Mouse (Mus musculus) liver, embryonic 13.5 days (tissue): ENCODE data around the gene Ccndbp1. TPM values are rescaled to one million over a fixed set of nuclear protein-coding genes. Genes with fewer than 3 reads are reported as not detected.
A peak's percentile ranks its signal among the peaks of the same experiment; 100 is the strongest.
"Not testable (repeated sequence)": the region's sequence is repeated elsewhere in the genome, so short reads cannot be mapped to it uniquely, and the experiment has no call there.

Experiments used
- ATAC-seq: fragments of 200-750 bp; cut with Nextera tagmentation; 2 replicates; pipeline ENCODE4 v1.8.0; 2017; ENCODE audit warnings: low read depth, mild to moderate bottlenecking, moderate number of reproducible peaks, moderate library complexity
- DNase-seq: peaks from one replicate; pipeline ENCODE4 v3.0.0; 2022
- H3K27ac ChIP-seq: fragments of 300-500 bp; sonication (generic); 2 replicates; pipeline ENCODE4 v1.5.1; 2015; ENCODE audit warnings: moderate library complexity, mild to moderate bottlenecking, inconsistent platforms
- H3K27me3 ChIP-seq: fragments of 300-500 bp; sonication (generic); 2 replicates; pipeline ENCODE4 v1.6.1; 2015; ENCODE audit warnings: mild to moderate bottlenecking, inconsistent platforms
- H3K36me3 ChIP-seq: fragments of 300-500 bp; sonication (generic); 2 replicates; pipeline ENCODE4 v1.6.1; 2015; ENCODE audit warnings: mild to moderate bottlenecking, inconsistent platforms
- H3K4me1 ChIP-seq: fragments of 300-500 bp; sonication (generic); replicated peaks from 2 replicates; pipeline ENCODE4 v1.6.1; 2015; ENCODE audit warnings: inconsistent platforms
- H3K4me2 ChIP-seq: fragments of 300-500 bp; sonication (generic); 2 replicates; pipeline ENCODE4 v1.6.1; 2015; ENCODE audit warnings: inconsistent platforms, mild to moderate bottlenecking, moderate library complexity
- H3K4me3 ChIP-seq: fragments of 300-500 bp; sonication (generic); replicated peaks from 2 replicates; pipeline ENCODE4 v1.5.1; 2015; ENCODE audit warnings: mild to moderate bottlenecking, inconsistent platforms
- H3K9ac ChIP-seq: fragments of 300-500 bp; sonication (generic); 2 replicates; pipeline ENCODE4 v1.6.1; 2015; ENCODE audit warnings: mild to moderate bottlenecking, inconsistent platforms
- H3K9me3 ChIP-seq: fragments of 300-500 bp; sonication (generic); replicated peaks from 2 replicates; pipeline ENCODE4 v1.6.1; 2016; ENCODE audit warnings: inconsistent platforms
- WGBS: fragments of 180-500 bp; shearing (Covaris S2); methylation state at CpG from one replicate; pipeline ENCODE4 v1.1.7; 2015; ENCODE audit not compliant: insufficient replicate concordance; 5-methylcytosine and 5-hydroxymethylcytosine counted together
- microRNA-seq: library from miRNA; unstranded; fragments of <30 nt; microRNA quantifications from one replicate; pipeline ENCODE4, GENCODE M21; 2016
- polyA plus RNA-seq: library from polyadenylated mRNA; unstranded; fragments of >200 nt; fragmentation: Nextera tagmentation; extraction: Ambion mirVana; gene quantifications from 2 replicates; pipeline ENCODE4 v1.2.1, GENCODE M21; 2015

Gene Ccndbp1
- polyA plus RNA-seq, 1 experiment from 2014 or later = 43.5 TPM

- not testable (repeated sequence) for ATAC-seq, H3K4me2 ChIP-seq, H3K4me3 ChIP-seq, DNase-seq, H3K9me3 ChIP-seq, H3K27me3 ChIP-seq
- Histone ChIP-seq H3K36me3 (peaks cover 19% of the 10 kb centered on the region), H3K9ac (peak overlapping the region; percentile 3; the same call in 1 of the 2 replicates), H3K27ac (peak overlapping the region; percentile 75), H3K4me1 (peaks cover 36% of the 10 kb centered on the region)
- 88% methylated on average over 1 of the region's 1 CpGs for WGBS
Observed at GRCm38 (mm10) chr2:121038851-121039250, 30.6 kb downstream of the Ccndbp1 start.

GRCm38 (mm10) chr2:121039382-121039781 is 31.2 kb downstream of the Ccndbp1 start:
- Histone ChIP-seq H3K9me3 (no peaks in the 10 kb centered on the region), H3K4me1 (peaks cover 30% of the 10 kb centered on the region), H3K36me3 (peaks cover 14% of the 10 kb centered on the region), H3K9ac (no peak overlapping the region), H3K27ac (no peak overlapping the region), H3K4me3 (no peak overlapping the region), H3K4me2 (no peak overlapping the region), H3K27me3 (no peaks in the 10 kb centered on the region)
- WGBS = 80% methylated on average over 1 of the region's 1 CpGs
- no peak for DNase-seq
- ATAC-seq = no peak

GRCm38 (mm10) chr2:121041098-121041497 is 32.9 kb downstream of the Ccndbp1 start:
- Histone ChIP-seq H3K4me2 (no peak overlapping the region), H3K27me3 (no peaks in the 10 kb centered on the region), H3K27ac (no peak overlapping the region), H3K9ac (no peak overlapping the region), H3K4me1 (peaks cover 26% of the 10 kb centered on the region), H3K36me3 (no peaks in the 10 kb centered on the region), H3K9me3 (no peaks in the 10 kb centered on the region), H3K4me3 (no peak overlapping the region)
- ATAC-seq (no peak), DNase-seq (no peak)
- WGBS = 36% methylated on average over 5 of the region's 5 CpGs

- no peak for DNase-seq
- no peak for ATAC-seq
- no peak overlapping the region for H3K9ac ChIP-seq
- WGBS = 78% methylated on average over 4 of the region's 4 CpGs
- H3K4me3 ChIP-seq = no peak overlapping the region
- no peak overlapping the region for H3K27ac ChIP-seq
- H3K9me3 ChIP-seq = no peaks in the 10 kb centered on the region
- no peaks in the 10 kb centered on the region for H3K36me3 ChIP-seq
- no peak overlapping the region for H3K4me2 ChIP-seq
- H3K27me3 ChIP-seq = no peaks in the 10 kb centered on the region
- H3K4me1 ChIP-seq = peaks cover 6% of the 10 kb centered on the region; the same call in 1 of the 2 replicates
Observed at GRCm38 (mm10) chr2:121045653-121046052, 37.5 kb downstream of the Ccndbp1 start.

GRCm38 (mm10) chr2:121052176-121052575 is 44.0 kb downstream of the Ccndbp1 start:
- Histone ChIP-seq H3K4me2 (no peak overlapping the region), H3K27ac (no peak overlapping the region), H3K27me3 (0 out of 2 replicates have a peak, but pooled peaks cover 12% of the 10 kb centered on the region), H3K4me1 (peaks cover 27% of the 10 kb centered on the region), H3K36me3 (no peaks in the 10 kb centered on the region), H3K9ac (no peak overlapping the region), H3K4me3 (no peak overlapping the region), H3K9me3 (no peaks in the 10 kb centered on the region)
- WGBS = 68% methylated on average over 5 of the region's 5 CpGs
- no peak for DNase-seq
- ATAC-seq = no peak

- 36% methylated on average over 2 of the region's 2 CpGs for WGBS
- no peak overlapping the region for H3K4me3 ChIP-seq
- H3K9me3 ChIP-seq = no peaks in the 10 kb centered on the region
- H3K27ac ChIP-seq = no peak overlapping the region
- H3K4me2 ChIP-seq = no peak overlapping the region
- H3K4me1 ChIP-seq = peaks cover 27% of the 10 kb centered on the region
- no peaks in the 10 kb centered on the region for H3K36me3 ChIP-seq
- ATAC-seq = peak; percentile 59
- no peak for DNase-seq
- 0 out of 2 replicates have a peak, but pooled peaks cover 12% of the 10 kb centered on the region for H3K27me3 ChIP-seq
- H3K9ac ChIP-seq = no peak overlapping the region
Observed at GRCm38 (mm10) chr2:121054060-121054459, 45.9 kb downstream of the Ccndbp1 start.

- Histone ChIP-seq H3K4me1 (peaks cover 27% of the 10 kb centered on the region), H3K4me2 (peak overlapping the region; percentile 28; the same call in 1 of the 2 replicates), H3K9me3 (no peaks in the 10 kb centered on the region), H3K27ac (peak overlapping the region; percentile 58; the same call in 1 of the 2 replicates), H3K4me3 (no peak overlapping the region), H3K27me3 (0 out of 2 replicates have a peak, but pooled peaks cover 15% of the 10 kb centered on the region), H3K9ac (peak overlapping the region; percentile 22), H3K36me3 (no peaks in the 10 kb centered on the region)
- DNase-seq (peak; percentile 65), ATAC-seq (peak; percentile 98)
- WGBS = 38% methylated on average over 6 of the region's 6 CpGs
Observed at GRCm38 (mm10) chr2:121055915-121056314, 47.7 kb downstream of the Ccndbp1 start.

- WGBS = 48% methylated on average over 6 of the region's 6 CpGs
- DNase-seq (no peak), ATAC-seq (no peak)
- H3K4me3 ChIP-seq = no peak overlapping the region
- no peak overlapping the region for H3K9ac ChIP-seq
- H3K27me3 ChIP-seq = peaks cover 9% of the 10 kb centered on the region; the same call in 1 of the 2 replicates
- peaks cover 27% of the 10 kb centered on the region for H3K4me1 ChIP-seq
- H3K4me2 ChIP-seq = no peak overlapping the region
- no peaks in the 10 kb centered on the region for H3K9me3 ChIP-seq
- H3K27ac ChIP-seq = no peak overlapping the region
- H3K36me3 ChIP-seq = no peaks in the 10 kb centered on the region
Observed at GRCm38 (mm10) chr2:121057997-121058396, 49.8 kb downstream of the Ccndbp1 start.

GRCm38 (mm10) chr2:121061315-121061714 is 53.1 kb downstream of the Ccndbp1 start:
- DNase-seq (no peak), ATAC-seq (no peak)
- Histone ChIP-seq H3K27me3 (peaks cover 5% of the 10 kb centered on the region; the same call in 1 of the 2 replicates), H3K36me3 (no peaks in the 10 kb centered on the region), H3K9me3 (no peaks in the 10 kb centered on the region), H3K9ac (no peak overlapping the region), H3K4me1 (peaks cover 3% of the 10 kb centered on the region), H3K4me2 (no peak overlapping the region), H3K4me3 (no peak overlapping the region), H3K27ac (no peak overlapping the region)
- WGBS = 63% methylated on average over 2 of the region's 2 CpGs

Small RNA genes within 50 kb of the gene (microRNA-seq; reads per million reads assigned to microRNA genes)
- not detected for gene Gm44325

Other genes starting within 250 kb of the Ccndbp1 start
- gene Cdan1, start 158.3 kb upstream of the Ccndbp1 start, polyA plus RNA-seq = 2.9 and 3.6 TPM in 2 replicates
- 0.80 and 0.89 TPM in 2 replicates for gene Ttbk2, start 157.8 kb upstream of the Ccndbp1 start, polyA plus RNA-seq
- gene Ubr1, start 37.7 kb upstream of the Ccndbp1 start, polyA plus RNA-seq = 14.1 and 16.8 TPM in 2 replicates
- 1.9 and 2.3 TPM in 2 replicates for gene Tmem62, start 31.4 kb upstream of the Ccndbp1 start, polyA plus RNA-seq
- 136 and 159 TPM in 2 replicates for gene Epb42, start 28.7 kb downstream of the Ccndbp1 start, polyA plus RNA-seq
- gene Tgm5, start 77.4 kb downstream of the Ccndbp1 start, polyA plus RNA-seq = not detected in 2 replicates
- gene Tgm7, start 101.4 kb downstream of the Ccndbp1 start, polyA plus RNA-seq = not detected in 2 replicates
- gene Adal, start 132.0 kb downstream of the Ccndbp1 start, polyA plus RNA-seq = 10.4 and 13.3 TPM in 2 replicates
- gene Lcmt2, start 132.2 kb downstream of the Ccndbp1 start, polyA plus RNA-seq = 10.5 and 12.8 TPM in 2 replicates
- gene Tubgcp4, start 162.3 kb downstream of the Ccndbp1 start, polyA plus RNA-seq = 23.0 and 27.9 TPM in 2 replicates
- gene Zscan29, start 162.7 kb downstream of the Ccndbp1 start, polyA plus RNA-seq = 3.3 and 4.0 TPM in 2 replicates